Mouse (Mus musculus) heart, embryonic 12.5 days (tissue): ENCODE data around the gene Nfix. TPM values are rescaled to one million over a fixed set of nuclear protein-coding genes. Genes with fewer than 3 reads are reported as not detected.
A peak's percentile ranks its signal among the peaks of the same experiment; 100 is the strongest.

Experiments used
- ATAC-seq: fragments of 200-750 bp; cut with Nextera tagmentation; 2 replicates; pipeline ENCODE4 v1.8.0; 2017; ENCODE audit warnings: moderate TSS enrichment, moderate library complexity; ENCODE audit not compliant: insufficient number of reproducible peaks, low FRiP score
- H3K27ac ChIP-seq: fragments of 300-500 bp; sonication (generic); 2 replicates; pipeline ENCODE4 v1.5.1; 2016; ENCODE audit warnings: mild to moderate bottlenecking, moderate library complexity; ENCODE audit not compliant: poor library complexity, severe bottlenecking
- H3K27me3 ChIP-seq: fragments of 300-500 bp; sonication (generic); replicated peaks from 2 replicates; pipeline ENCODE4 v1.6.1; 2016; ENCODE audit warnings: mild to moderate bottlenecking, moderate library complexity
- H3K36me3 ChIP-seq: fragments of 300-500 bp; sonication (generic); 2 replicates; pipeline ENCODE4 v1.6.1; 2016; ENCODE audit warnings: mild to moderate bottlenecking, moderate library complexity
- H3K4me1 ChIP-seq: fragments of 300-500 bp; sonication (generic); replicated peaks from 2 replicates; pipeline ENCODE4 v1.6.1; 2016; ENCODE audit warnings: mild to moderate bottlenecking
- H3K4me2 ChIP-seq: fragments of 300-500 bp; sonication (generic); 2 replicates; pipeline ENCODE4 v1.6.1; 2016; ENCODE audit warnings: mild to moderate bottlenecking, moderate library complexity
- H3K4me3 ChIP-seq: fragments of 300-500 bp; sonication (generic); 2 replicates; pipeline ENCODE4 v1.5.1; 2016; ENCODE audit warnings: mild to moderate bottlenecking
- H3K9ac ChIP-seq: fragments of 300-500 bp; sonication (generic); 2 replicates; pipeline ENCODE4 v1.6.1; 2016; ENCODE audit warnings: mild to moderate bottlenecking, moderate library complexity
- H3K9me3 ChIP-seq: fragments of 300-500 bp; sonication (generic); replicated peaks from 2 replicates; pipeline ENCODE4 v1.6.1; 2016; ENCODE audit warnings: mild to moderate bottlenecking, moderate library complexity
- WGBS: fragments of 180-500 bp; shearing (Covaris S2); methylation state at CpG from one replicate; pipeline ENCODE4 v1.1.7; 2016; 5-methylcytosine and 5-hydroxymethylcytosine counted together
- polyA plus RNA-seq: library from polyadenylated mRNA; unstranded; fragments of >200 nt; fragmentation: Nextera tagmentation; extraction: Ambion mirVana; gene quantifications from 2 replicates; pipeline ENCODE4 v1.2.1, GENCODE M21; 2016

The Nfix gene
- polyA plus RNA-seq, result 9.2 and 10.9 TPM in 2 replicates

DNA sequence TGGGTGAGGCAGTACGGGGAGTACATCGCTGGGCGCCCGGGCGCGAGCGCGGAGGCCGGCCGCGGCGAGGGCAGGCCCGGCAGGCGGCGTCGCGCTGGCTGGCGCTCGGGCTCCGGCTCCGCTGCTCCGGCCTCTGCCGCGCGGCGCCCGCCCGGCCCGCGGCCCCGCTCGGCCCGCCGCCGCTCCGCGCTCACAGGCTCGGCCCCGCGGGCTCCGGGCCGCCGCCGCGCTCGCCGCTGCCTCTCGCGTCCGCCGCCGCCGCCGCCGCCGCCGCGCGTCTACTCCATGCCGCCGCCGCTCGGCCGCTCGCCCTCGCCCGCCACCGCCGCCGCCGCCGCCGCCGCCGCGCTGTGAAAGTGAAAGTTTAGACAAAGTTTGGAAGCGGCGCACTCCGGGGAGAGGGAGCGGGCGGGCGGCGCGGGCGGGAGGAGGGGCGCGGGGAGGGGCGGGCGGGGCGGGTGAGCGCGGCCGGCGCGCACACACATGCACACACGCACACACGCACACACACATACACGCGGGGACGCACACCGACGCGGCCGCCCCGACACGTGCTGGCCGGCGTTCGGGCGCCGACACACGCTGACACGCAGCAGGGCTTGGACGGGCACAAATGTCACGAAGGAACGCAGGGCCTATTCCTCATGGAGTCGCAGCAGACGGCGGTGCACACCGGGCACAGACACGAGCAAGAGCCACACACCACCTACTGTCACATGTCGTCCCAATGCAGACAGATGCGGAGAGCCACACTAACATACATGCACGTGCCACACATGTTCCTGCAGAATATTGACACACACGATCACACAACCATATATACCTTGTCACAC lies at the start of gene Nfix:
Nfix (minus strand) TSS at position 346 of the 833 bp plus-strand sequence.
- Histone ChIP-seq H3K4me1 (peaks cover 13% of the 10 kb centered on the region), H3K9me3 (no peaks in the 10 kb centered on the region), H3K9ac (peak within 1 kb of the TSS; percentile 91), H3K4me3 (peak within 1 kb of the TSS; percentile 90), H3K27ac (peak within 1 kb of the TSS; percentile 57), H3K27me3 (peaks cover 87% of the 10 kb centered on the region), H3K36me3 (peaks cover 4% of the 10 kb centered on the region; the same call in 1 of the 2 replicates), H3K4me2 (peak within 1 kb of the TSS; percentile 96)
- 20% methylated on average over 110 of the region's 125 CpGs for WGBS
- peak; percentile 49 for ATAC-seq

DNA sequence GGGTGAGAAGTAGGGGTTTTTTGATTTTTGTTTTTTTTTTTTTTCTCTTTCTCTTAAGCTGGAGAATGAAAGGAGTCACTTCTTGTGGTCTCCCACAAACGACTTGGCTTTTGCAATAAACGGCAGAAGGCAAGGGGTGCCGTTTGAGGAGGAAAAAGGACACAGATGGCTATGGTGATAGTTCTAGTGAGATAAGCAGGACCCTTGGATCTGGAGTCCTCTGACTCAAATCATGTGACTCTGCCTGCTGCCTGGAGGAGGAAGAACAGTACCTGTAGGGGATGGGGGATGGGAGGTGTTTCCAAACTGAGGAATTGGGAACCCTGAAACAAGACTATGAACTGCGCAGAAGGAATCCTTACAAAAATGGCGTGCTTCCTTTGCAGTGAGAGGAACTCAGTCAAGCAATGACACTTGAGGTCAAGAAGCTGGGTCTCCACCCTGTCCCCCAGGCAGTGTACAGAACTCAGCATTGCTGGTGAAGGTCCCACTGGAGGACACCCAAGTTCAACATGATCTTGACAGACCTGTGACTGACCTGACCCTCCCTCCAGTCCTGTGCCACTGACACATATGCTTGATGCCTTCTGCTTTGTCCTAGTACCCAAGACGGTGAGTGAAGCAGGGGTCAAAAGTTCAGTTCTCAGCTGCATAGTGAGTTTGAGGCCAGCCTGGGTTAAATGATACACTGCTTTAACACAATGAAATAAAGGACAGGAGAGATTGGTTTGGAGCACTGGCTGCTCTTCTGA lies 47.7 kb upstream of the Nfix start:
- H3K9ac ChIP-seq, result peak overlapping the region; percentile 79

DNA sequence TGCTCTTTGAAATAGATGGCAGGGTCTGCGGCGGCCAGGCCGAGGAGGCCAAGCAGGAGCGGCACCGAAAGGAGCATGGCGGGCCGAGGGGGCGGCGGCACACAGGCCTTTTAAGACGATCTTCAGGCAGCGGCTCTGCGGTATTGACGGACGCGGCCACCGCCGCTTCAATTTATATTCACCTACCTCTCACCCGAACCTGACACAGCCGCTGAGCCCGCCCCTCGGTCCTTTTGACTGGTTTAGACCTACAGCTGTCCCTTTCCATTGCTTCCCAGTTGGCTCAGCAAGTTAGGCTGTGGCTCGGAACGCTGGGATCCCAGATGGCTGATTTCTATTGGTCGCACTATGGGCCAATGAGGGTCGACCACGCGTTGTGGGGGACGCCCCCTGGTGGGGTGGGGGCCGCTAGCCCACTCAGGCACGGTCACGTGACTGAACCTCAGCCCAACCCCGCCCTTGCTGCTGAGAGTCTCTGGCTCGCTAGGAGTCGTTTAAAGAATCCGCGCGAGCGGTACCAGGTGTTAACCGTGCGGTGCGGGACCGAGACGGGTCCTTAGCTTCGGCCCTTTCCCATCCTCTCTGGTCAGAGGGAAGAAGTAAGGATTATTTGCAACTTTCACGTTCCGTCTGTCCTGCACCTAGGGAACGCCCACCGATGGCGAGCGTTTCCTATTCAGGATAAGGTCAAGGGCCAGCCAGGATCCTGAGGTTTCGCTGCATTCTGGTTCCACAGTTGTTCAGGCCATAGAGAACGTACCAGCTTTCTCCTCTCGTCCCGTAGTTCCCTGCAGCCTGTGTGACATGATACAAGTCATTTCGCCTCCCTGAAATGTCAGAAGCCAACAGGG lies 46.8 kb upstream of the Nfix start, which contains the start of gene Calr:
Calr (minus strand) TSS at position 213 of the 851 bp plus-strand sequence.
- Histone ChIP-seq H3K27ac (peak within 1 kb of the TSS; percentile 91), H3K4me1 (peaks cover 28% of the 10 kb centered on the region), H3K9ac (peak within 1 kb of the TSS; percentile 96), H3K36me3 (peaks cover 34% of the 10 kb centered on the region), H3K4me2 (peak within 1 kb of the TSS; percentile 87), H3K9me3 (no peaks in the 10 kb centered on the region), H3K27me3 (no peaks in the 10 kb centered on the region), H3K4me3 (peak within 1 kb of the TSS; percentile 91)
- ATAC-seq, result peak; percentile 99
- WGBS, result under 1% methylated on average over 55 of the region's 55 CpGs

More for the DNA sequence above, 47.7 kb upstream of the Nfix start:
- no peaks in the 10 kb centered on the region for H3K9me3 ChIP-seq
- peaks cover 28% of the 10 kb centered on the region for H3K4me1 ChIP-seq
- H3K4me3 ChIP-seq, result peak overlapping the region; percentile 91
- H3K27me3 ChIP-seq, result no peaks in the 10 kb centered on the region
- peak overlapping the region; percentile 91 for H3K27ac ChIP-seq
- WGBS, result 36% methylated on average over 6 of the region's 6 CpGs
- peak overlapping the region; percentile 87 for H3K4me2 ChIP-seq
- peaks cover 25% of the 10 kb centered on the region for H3K36me3 ChIP-seq
- ATAC-seq, result no peak

DNA sequence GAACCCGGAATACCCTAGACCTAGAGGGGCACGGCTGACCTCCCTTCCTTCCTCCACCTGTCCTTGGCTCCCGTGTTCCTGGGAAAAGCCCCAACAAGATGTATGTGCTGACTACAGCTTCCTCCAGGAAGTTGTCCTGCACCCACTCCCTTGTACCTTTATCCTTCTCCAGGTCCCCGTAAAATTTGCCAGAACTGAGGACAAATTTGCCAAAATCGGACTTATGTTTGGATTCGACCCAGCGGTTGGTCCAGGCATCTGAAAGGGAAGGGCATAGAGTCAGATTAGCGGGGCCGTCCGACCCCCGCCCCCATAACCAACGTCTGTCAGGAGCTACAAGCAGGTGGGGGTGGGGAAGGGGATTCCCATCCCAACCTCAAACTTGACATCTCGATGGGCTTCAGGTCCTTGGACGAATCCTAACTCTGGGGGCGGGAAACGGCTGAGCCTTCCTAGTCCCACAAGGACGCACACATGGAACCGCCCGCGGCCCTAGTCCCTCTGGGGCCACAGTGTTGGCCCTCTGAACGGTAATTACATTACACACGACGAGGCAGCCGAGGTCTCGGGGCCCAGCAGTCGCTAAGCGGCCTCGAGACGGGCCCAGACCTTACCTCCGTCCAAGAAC lies 46.1 kb upstream of the Nfix start:
- ATAC-seq, result peak; percentile 13
- Histone ChIP-seq H3K4me2 (peak overlapping the region; percentile 72), H3K27me3 (no peaks in the 10 kb centered on the region), H3K36me3 (peaks cover 41% of the 10 kb centered on the region), H3K27ac (peak overlapping the region; percentile 81), H3K4me3 (peak overlapping the region; percentile 91), H3K9me3 (no peaks in the 10 kb centered on the region), H3K4me1 (peaks cover 28% of the 10 kb centered on the region), H3K9ac (peak overlapping the region; percentile 96)
- WGBS, result 0% methylated on average over 30 of the region's 30 CpGs

DNA sequence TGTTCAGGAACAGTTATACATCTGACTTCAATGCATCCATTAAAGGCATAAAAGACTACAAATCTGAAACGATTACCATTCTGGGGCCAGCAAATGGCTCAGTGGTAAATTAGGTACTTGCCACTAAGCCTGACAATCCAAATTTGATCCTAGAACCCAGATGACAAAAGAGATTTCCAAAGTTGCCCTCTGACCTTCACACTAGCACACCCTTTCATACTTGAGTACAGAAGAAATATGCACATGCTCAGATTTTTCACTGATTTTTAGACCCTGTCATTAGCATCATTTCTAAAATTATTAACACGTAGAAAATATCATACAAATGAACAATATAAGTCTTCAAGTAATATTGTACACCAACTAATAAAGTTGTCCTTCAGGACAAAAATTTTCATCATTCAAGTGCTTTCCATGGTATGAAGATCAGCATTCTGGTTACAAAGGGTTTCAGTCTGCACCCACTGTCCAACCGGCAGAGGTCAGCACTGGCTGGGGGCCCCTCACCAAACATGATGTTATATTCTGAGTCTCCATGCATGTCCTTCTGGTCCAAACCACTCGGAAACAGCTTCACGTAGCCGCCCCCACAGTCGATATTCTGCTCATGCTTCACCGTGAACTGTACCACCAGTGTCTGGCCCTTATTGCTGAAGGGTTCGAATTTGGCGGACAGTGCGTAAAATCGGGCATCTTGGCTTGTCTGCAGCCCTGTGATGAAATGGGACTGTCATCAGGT lies 45.4 kb upstream of the Nfix start:
- 13% methylated on average over 12 of the region's 12 CpGs for WGBS
- Histone ChIP-seq H3K9ac (peak overlapping the region; percentile 96), H3K4me2 (peak overlapping the region; percentile 72), H3K4me3 (peak overlapping the region; percentile 91), H3K4me1 (peaks cover 28% of the 10 kb centered on the region), H3K27me3 (no peaks in the 10 kb centered on the region), H3K27ac (peak overlapping the region; percentile 81), H3K36me3 (peaks cover 41% of the 10 kb centered on the region), H3K9me3 (no peaks in the 10 kb centered on the region)
- ATAC-seq, result no peak

DNA sequence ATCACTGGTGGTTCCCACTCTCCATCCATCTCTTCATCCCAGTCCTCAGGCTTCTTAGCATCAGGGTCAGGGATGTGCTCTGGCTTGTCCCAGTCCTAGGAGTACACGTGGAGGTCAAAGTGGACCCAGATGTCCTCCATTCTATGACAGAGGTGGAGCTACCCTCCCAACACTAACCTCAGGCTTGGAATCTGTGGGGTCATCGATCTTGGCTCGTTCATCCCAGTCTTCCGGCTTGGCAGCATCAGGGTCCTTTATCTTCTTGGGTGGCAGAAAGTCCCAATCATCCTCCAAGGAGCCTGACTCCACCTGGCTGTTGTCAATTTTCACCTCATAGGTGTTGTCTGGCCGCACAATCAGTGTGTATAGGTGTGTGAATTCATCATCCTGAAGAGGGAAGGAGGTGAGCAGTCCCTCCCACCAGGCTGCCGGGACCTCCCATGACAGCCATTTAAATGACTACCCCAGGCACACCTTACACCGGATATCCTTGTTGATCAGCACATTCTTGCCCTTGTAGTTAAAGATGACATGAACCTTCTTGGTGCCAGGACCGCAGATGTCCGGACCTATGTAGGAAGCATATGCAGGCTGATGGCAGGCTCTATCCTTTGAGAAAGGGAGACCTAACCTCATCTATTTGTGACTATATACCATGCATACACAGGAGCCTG lies 44.4 kb upstream of the Nfix start:
- peaks cover 31% of the 10 kb centered on the region for H3K4me1 ChIP-seq
- no peaks in the 10 kb centered on the region for H3K27me3 ChIP-seq
- no peaks in the 10 kb centered on the region for H3K9me3 ChIP-seq
- H3K4me3 ChIP-seq, result peak overlapping the region; percentile 91
- ATAC-seq, result no peak
- peak overlapping the region; percentile 96 for H3K9ac ChIP-seq
- peaks cover 41% of the 10 kb centered on the region for H3K36me3 ChIP-seq
- 83% methylated on average over 9 of the region's 9 CpGs for WGBS
- H3K27ac ChIP-seq, result peak overlapping the region; percentile 13; the same call in 1 of the 2 replicates
- H3K4me2 ChIP-seq, result peak overlapping the region; percentile 72

DNA sequence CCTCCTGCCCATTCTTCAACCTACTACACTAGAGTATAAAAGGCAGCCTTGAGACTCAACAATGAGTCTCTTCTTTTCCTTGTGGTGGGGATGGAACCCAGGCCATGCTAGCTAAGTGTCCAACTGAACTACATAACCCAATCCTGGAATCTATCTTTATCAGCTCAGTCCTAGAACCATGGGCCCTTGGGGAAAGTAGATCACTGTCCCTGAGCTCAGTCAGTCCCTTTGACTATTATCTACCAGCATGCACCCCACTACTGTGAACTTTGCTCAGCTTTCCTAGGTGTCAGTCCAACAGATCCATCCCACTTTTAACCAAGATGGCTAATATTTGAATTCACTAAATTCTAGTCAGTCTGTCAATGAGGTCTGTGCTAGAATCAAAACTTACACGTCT lies 41.4 kb upstream of the Nfix start:
- Histone ChIP-seq H3K4me1 (peaks cover 34% of the 10 kb centered on the region), H3K27me3 (no peaks in the 10 kb centered on the region), H3K9me3 (no peaks in the 10 kb centered on the region), H3K27ac (no peak overlapping the region), H3K4me2 (no peak overlapping the region), H3K36me3 (peaks cover 68% of the 10 kb centered on the region), H3K4me3 (no peak overlapping the region), H3K9ac (no peak overlapping the region)
- no peak for ATAC-seq
- 88% methylated on average over 1 of the region's 1 CpGs for WGBS

DNA sequence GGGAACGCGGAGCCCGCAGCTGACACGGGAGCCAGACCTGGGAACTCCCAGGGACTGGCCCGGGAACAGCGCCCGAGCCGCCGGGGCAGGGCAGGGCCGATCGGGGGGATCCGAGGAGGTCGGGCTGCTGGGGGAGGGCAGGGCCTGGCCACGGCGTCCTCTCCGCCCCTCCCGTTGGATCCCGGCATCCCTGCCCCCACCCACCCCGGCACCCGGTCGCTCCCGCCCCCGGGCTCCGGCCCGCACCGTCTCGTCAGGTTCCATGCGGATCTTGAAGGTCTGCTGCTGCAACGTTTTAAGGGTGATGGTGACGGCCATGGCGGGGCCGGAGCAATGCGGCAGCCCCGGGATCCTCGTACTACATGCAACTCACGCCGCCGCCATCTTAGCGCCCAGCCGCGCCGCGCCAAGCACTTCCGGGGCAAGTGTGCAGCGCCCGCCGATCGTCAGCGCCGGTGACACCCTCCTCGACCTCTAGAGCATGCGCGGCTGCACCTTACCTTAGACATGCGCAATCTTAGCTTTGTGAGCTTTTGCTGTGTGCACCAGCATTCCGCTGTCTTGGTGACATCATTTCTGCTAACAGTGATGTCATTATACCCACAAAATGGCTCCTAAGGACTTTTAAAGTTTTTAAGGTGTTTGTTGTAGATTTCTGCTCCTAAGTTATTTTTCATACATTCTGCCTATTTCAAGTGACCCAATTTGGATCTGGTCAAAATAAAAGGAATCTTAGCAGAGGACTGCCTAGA lies 40.3 kb upstream of the Nfix start, which contains the start of gene Rad23a:
Rad23a (minus strand) TSS at position 418 of the 752 bp plus-strand sequence.
- H3K36me3 ChIP-seq, result peaks cover 79% of the 10 kb centered on the region
- ATAC-seq, result peak; percentile 91
- WGBS, result under 1% methylated on average over 49 of the region's 55 CpGs

DNA sequence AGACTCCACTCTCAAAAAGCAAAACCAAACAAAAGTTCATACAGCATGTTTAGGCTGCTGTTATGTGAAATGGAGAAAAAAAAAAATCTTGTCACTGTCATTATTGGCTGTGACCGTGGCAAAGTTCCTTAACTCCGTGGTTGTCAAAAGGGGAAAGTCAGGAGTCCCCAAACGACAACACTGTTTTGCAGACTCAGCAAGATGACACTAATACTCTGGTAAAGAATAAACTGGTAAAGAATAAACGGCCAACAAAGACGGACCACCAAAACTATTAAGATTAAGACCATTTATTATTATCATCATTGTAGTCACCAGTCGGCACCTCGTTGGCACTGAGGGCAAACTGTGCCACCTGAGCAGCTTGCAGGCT lies 39.7 kb upstream of the Nfix start:
- peak overlapping the region; percentile 93 for H3K27ac ChIP-seq
- H3K4me3 ChIP-seq, result peak overlapping the region; percentile 91
- 3% methylated on average over 7 of the region's 7 CpGs for WGBS
- H3K36me3 ChIP-seq, result peaks cover 79% of the 10 kb centered on the region
- ATAC-seq, result no peak
- H3K9ac ChIP-seq, result peak overlapping the region; percentile 97
- no peaks in the 10 kb centered on the region for H3K27me3 ChIP-seq
- no peaks in the 10 kb centered on the region for H3K9me3 ChIP-seq
- H3K4me2 ChIP-seq, result peak overlapping the region; percentile 68
- H3K4me1 ChIP-seq, result peaks cover 35% of the 10 kb centered on the region

More for the DNA sequence above, 40.3 kb upstream of the Nfix start, which contains the start of gene Rad23a:
- Histone ChIP-seq H3K4me1 (peaks cover 36% of the 10 kb centered on the region), H3K27ac (peak within 1 kb of the TSS; percentile 93), H3K27me3 (no peaks in the 10 kb centered on the region), H3K4me2 (peak within 1 kb of the TSS; percentile 68), H3K9me3 (no peaks in the 10 kb centered on the region), H3K9ac (peak within 1 kb of the TSS; percentile 97), H3K4me3 (peak within 1 kb of the TSS; percentile 91)
